Mouse (Mus musculus): ENCODE data around the gene Rps18.

- TF ChIP-seq CTCF (IDR thresholded peaks at IDR 0.05; ENCODE audit: control insufficient read depth, insufficient read depth, insufficient replicate concordance, low read depth, low read length) (no peak), POLR2A (IDR thresholded peaks at IDR 0.05; ENCODE audit: control insufficient read depth, low read depth, low read length) (no peak)
These were observed 42.5 kb downstream of the Rps18 start for GRCm38 (mm10) chr17:33913264-33913663.

Data from testis, adult 2 months (tissue).